Mouse (Mus musculus) hindbrain, embryonic 11.5 days (tissue): ENCODE data around the gene Gm765. TPM values are rescaled to one million over a fixed set of nuclear protein-coding genes. Genes with fewer than 3 reads are reported as not detected.

Source experiments
- ATAC-seq: fragments of 200-750 bp; cut with Nextera tagmentation; 2 replicates; pipeline ENCODE4 v1.8.0; 2017; ENCODE audit warnings: mild to moderate bottlenecking, moderate TSS enrichment, moderate library complexity; ENCODE audit not compliant: low FRiP score
- DNase-seq: peaks from one replicate; pipeline ENCODE4 v3.0.0-alpha.2; 2015; ENCODE audit warnings: low spot score
- H3K27ac ChIP-seq: fragments of 300-500 bp; sonication (generic); 2 replicates; pipeline ENCODE4 v1.5.1; 2014; ENCODE audit warnings: mild to moderate bottlenecking, low read depth, low read length
- H3K27me3 ChIP-seq: fragments of 300-500 bp; sonication (generic); 2 replicates; pipeline ENCODE4 v1.6.1; 2014; ENCODE audit warnings: mild to moderate bottlenecking, low read length, moderate library complexity, mixed read lengths; ENCODE audit not compliant: control insufficient read depth, insufficient read depth
- H3K36me3 ChIP-seq: fragments of 300-500 bp; sonication (generic); 2 replicates; pipeline ENCODE4 v1.6.1; 2014; ENCODE audit warnings: mild to moderate bottlenecking, low read length, moderate library complexity, mixed read lengths; ENCODE audit not compliant: control insufficient read depth, insufficient read depth
- H3K4me1 ChIP-seq: fragments of 300-500 bp; sonication (generic); replicated peaks from 2 replicates; pipeline ENCODE4 v1.6.1; 2014; ENCODE audit warnings: low read length, mixed read lengths; ENCODE audit not compliant: control insufficient read depth, insufficient read depth
- H3K4me2 ChIP-seq: fragments of 300-500 bp; sonication (generic); replicated peaks from 2 replicates; pipeline ENCODE4 v1.6.1; 2014; ENCODE audit warnings: mild to moderate bottlenecking, low read depth, low read length
- H3K4me3 ChIP-seq: fragments of 300-500 bp; sonication (generic); 2 replicates; pipeline ENCODE4 v1.5.1; 2014; ENCODE audit warnings: low read depth, low read length
- H3K9ac ChIP-seq: fragments of 300-500 bp; sonication (generic); 2 replicates; pipeline ENCODE4 v1.6.1; 2014; ENCODE audit warnings: low read depth, low read length
- H3K9me3 ChIP-seq: fragments of 300-500 bp; sonication (generic); 2 replicates; pipeline ENCODE4 v1.6.1; 2016; ENCODE audit warnings: low read length; ENCODE audit not compliant: control insufficient read depth
- WGBS: fragments of 180-500 bp; shearing (Covaris S2); extraction: QIAGEN DNeasy Blood & Tissue Kit; methylation state at CpG from one replicate; pipeline ENCODE4 v1.1.7; 2014; 5-methylcytosine and 5-hydroxymethylcytosine counted together
- polyA plus RNA-seq: library from polyadenylated mRNA; unstranded; fragments of >200 nt; fragmentation: Nextera tagmentation; extraction: Ambion mirVana; gene quantifications from 2 replicates; pipeline ENCODE4 v1.2.1, GENCODE M21; 2014

Gm765 gene
- polyA plus RNA-seq, 1 experiment from 2014 or later: not detected

GRCm38 (mm10) chr6:98259016-98259415 is 83.5 kb downstream of the Gm765 start:
- 64% methylated on average over 2 of the region's 2 CpGs for whole genome bisulfite sequencing
- Histone ChIP-seq H3K27me3 (no peaks in the 10 kb centered on the region), H3K27ac (no peak overlapping the region), H3K9me3 (no peaks in the 10 kb centered on the region), H3K4me2 (no peak overlapping the region), H3K4me1 (no peaks in the 10 kb centered on the region), H3K36me3 (no peaks in the 10 kb centered on the region), H3K4me3 (no peak overlapping the region), H3K9ac (no peak overlapping the region)
- DNase-seq (no peak), ATAC-seq (no peak)

GRCm38 (mm10) chr6:98246449-98246848 is 96.1 kb downstream of the Gm765 start:
- no peak overlapping the region for H3K4me2 ChIP-seq
- H3K27me3 ChIP-seq: no peaks in the 10 kb centered on the region
- no peak overlapping the region for H3K9ac ChIP-seq
- no peak overlapping the region for H3K4me3 ChIP-seq
- DNase-seq (no peak), ATAC-seq (no peak)
- H3K27ac ChIP-seq: no peak overlapping the region
- no peaks in the 10 kb centered on the region for H3K36me3 ChIP-seq
- no peaks in the 10 kb centered on the region for H3K9me3 ChIP-seq
- no peaks in the 10 kb centered on the region for H3K4me1 ChIP-seq
- WGBS: 90% methylated on average over 2 of the region's 2 CpGs

- Histone ChIP-seq H3K4me1 (no peaks in the 10 kb centered on the region), H3K9ac (no peak overlapping the region), H3K27ac (no peak overlapping the region), H3K27me3 (no peaks in the 10 kb centered on the region), H3K36me3 (no peaks in the 10 kb centered on the region), H3K9me3 (no peaks in the 10 kb centered on the region), H3K4me2 (no peak overlapping the region), H3K4me3 (no peak overlapping the region)
- WGBS: 73% methylated on average over 6 of the region's 6 CpGs
- ATAC-seq (no peak), DNase-seq (no peak)
Measured at GRCm38 (mm10) chr6:98243186-98243585, 99.4 kb downstream of the Gm765 start.

GRCm38 (mm10) chr6:98240561-98241272 is 101.8 kb downstream of the Gm765 start:
- no peak overlapping the region for H3K4me2 ChIP-seq
- WGBS: 93% methylated on average over 8 of the region's 8 CpGs
- H3K27ac ChIP-seq: no peak overlapping the region
- no peaks in the 10 kb centered on the region for H3K27me3 ChIP-seq
- H3K36me3 ChIP-seq: no peaks in the 10 kb centered on the region
- no peak for DNase-seq
- no peaks in the 10 kb centered on the region for H3K9me3 ChIP-seq
- ATAC-seq: no peak
- H3K4me1 ChIP-seq: no peaks in the 10 kb centered on the region
- H3K4me3 ChIP-seq: no peak overlapping the region
- H3K9ac ChIP-seq: no peak overlapping the region

GRCm38 (mm10) chr6:98234097-98234496 is 108.5 kb downstream of the Gm765 start:
- 94% methylated on average over 3 of the region's 3 CpGs for WGBS
- Histone ChIP-seq H3K9me3 (no peaks in the 10 kb centered on the region), H3K36me3 (no peaks in the 10 kb centered on the region), H3K4me2 (no peak overlapping the region), H3K4me3 (no peak overlapping the region), H3K9ac (no peak overlapping the region), H3K27ac (no peak overlapping the region), H3K27me3 (no peaks in the 10 kb centered on the region), H3K4me1 (no peaks in the 10 kb centered on the region)
- ATAC-seq (no peak), DNase-seq (no peak)

GRCm38 (mm10) chr6:98223923-98224322 is 118.6 kb downstream of the Gm765 start:
- Histone ChIP-seq H3K4me3 (no peak overlapping the region), H3K9me3 (no peaks in the 10 kb centered on the region), H3K27me3 (no peaks in the 10 kb centered on the region), H3K36me3 (no peaks in the 10 kb centered on the region), H3K9ac (no peak overlapping the region), H3K4me1 (no peaks in the 10 kb centered on the region), H3K4me2 (no peak overlapping the region), H3K27ac (no peak overlapping the region)
- no peak for DNase-seq
- 94% methylated on average over 8 of the region's 8 CpGs for WGBS
- ATAC-seq: no peak

- ATAC-seq (no peak), DNase-seq (no peak)
- Histone ChIP-seq H3K9ac (no peak overlapping the region), H3K36me3 (no peaks in the 10 kb centered on the region), H3K4me1 (no peaks in the 10 kb centered on the region), H3K9me3 (no peaks in the 10 kb centered on the region), H3K4me3 (no peak overlapping the region), H3K27me3 (no peaks in the 10 kb centered on the region), H3K27ac (no peak overlapping the region), H3K4me2 (no peak overlapping the region)
- 89% methylated on average over 16 of the region's 16 CpGs for WGBS
Measured at GRCm38 (mm10) chr6:98221970-98222369, 120.6 kb downstream of the Gm765 start.

GRCm38 (mm10) chr6:98212225-98212624 is 130.3 kb downstream of the Gm765 start:
- ATAC-seq (no peak), DNase-seq (no peak)
- Histone ChIP-seq H3K9me3 (no peaks in the 10 kb centered on the region), H3K9ac (no peak overlapping the region), H3K27ac (no peak overlapping the region), H3K36me3 (no peaks in the 10 kb centered on the region), H3K27me3 (no peaks in the 10 kb centered on the region), H3K4me2 (no peak overlapping the region), H3K4me1 (no peaks in the 10 kb centered on the region), H3K4me3 (no peak overlapping the region)
- 89% methylated on average over 3 of the region's 3 CpGs for WGBS

GRCm38 (mm10) chr6:98210237-98210636 is 132.3 kb downstream of the Gm765 start:
- no peaks in the 10 kb centered on the region for H3K4me1 ChIP-seq
- 90% methylated on average over 5 of the region's 5 CpGs for WGBS
- no peak for ATAC-seq

More at GRCm38 (mm10) chr6:98210237-98210636, 132.3 kb downstream of the Gm765 start:
- no peaks in the 10 kb centered on the region for H3K36me3 ChIP-seq
- DNase-seq: no peak
- no peaks in the 10 kb centered on the region for H3K9me3 ChIP-seq
- H3K4me3 ChIP-seq: no peak overlapping the region
- H3K27me3 ChIP-seq: no peaks in the 10 kb centered on the region
- H3K27ac ChIP-seq: no peak overlapping the region
- H3K4me2 ChIP-seq: no peak overlapping the region
- no peak overlapping the region for H3K9ac ChIP-seq
